Mouse (Mus musculus) intestine, embryonic 16.5 days (tissue): ENCODE measurements at regions not wholly inside any gene's neighbourhood (a gene's known extent, or its start where the extent isn't known, plus 50 kb on each side); places are given as distances from the start of the nearest gene placed in this dataset.

ENCODE experiments used
- ATAC-seq: fragments of 200-750 bp; cut with Nextera tagmentation; 2 replicates; pipeline ENCODE4 v1.8.0; 2017; ENCODE audit warnings: moderate TSS enrichment, moderate library complexity
- H3K27ac ChIP-seq: fragments of 300-500 bp; sonication (generic); 2 replicates; pipeline ENCODE4 v1.5.1; 2014; ENCODE audit warnings: mild to moderate bottlenecking, low read length
- H3K27me3 ChIP-seq: fragments of 300-500 bp; sonication (generic); replicated peaks from 2 replicates; pipeline ENCODE4 v1.6.1; 2014; ENCODE audit warnings: low read length, control low read depth, mixed read lengths; ENCODE audit not compliant: control insufficient read depth, insufficient read depth
- H3K36me3 ChIP-seq: fragments of 300-500 bp; sonication (generic); 2 replicates; pipeline ENCODE4 v1.6.1; 2014; ENCODE audit warnings: low read length, control low read depth; ENCODE audit not compliant: control insufficient read depth, insufficient read depth
- H3K4me1 ChIP-seq: fragments of 300-500 bp; sonication (generic); 2 replicates; pipeline ENCODE4 v1.6.1; 2014; ENCODE audit warnings: low read length, control low read depth, mixed read lengths; ENCODE audit not compliant: control insufficient read depth, insufficient read depth
- H3K4me2 ChIP-seq: fragments of 300-500 bp; sonication (generic); 2 replicates; pipeline ENCODE4 v1.6.1; 2014; ENCODE audit warnings: low read depth, low read length, control low read depth
- H3K4me3 ChIP-seq: fragments of 300-500 bp; sonication (generic); 2 replicates; pipeline ENCODE4 v1.5.1; 2014; ENCODE audit warnings: mild to moderate bottlenecking, low read length
- H3K9ac ChIP-seq: fragments of 300-500 bp; sonication (generic); 2 replicates; pipeline ENCODE4 v1.6.1; 2014; ENCODE audit warnings: low read depth, low read length
- H3K9me3 ChIP-seq: fragments of 300-500 bp; sonication (generic); 2 replicates; pipeline ENCODE4 v1.6.1; 2016; ENCODE audit warnings: low read length, control low read depth; ENCODE audit not compliant: control insufficient read depth
- WGBS: fragments of 180-500 bp; shearing (Covaris S2); extraction: QIAGEN DNeasy Blood & Tissue Kit; methylation state at CpG from one replicate; pipeline ENCODE4 v1.1.7; 2014; 5-methylcytosine and 5-hydroxymethylcytosine counted together

- 46% methylated on average over 5 of the region's 5 CpGs for WGBS
- no peaks in the 10 kb centered on the region for H3K9me3 ChIP-seq
- H3K4me1 ChIP-seq: 0 out of 2 replicates have a peak, but pooled peaks cover 3% of the 10 kb centered on the region
- H3K27ac ChIP-seq: peak overlapping the region; percentile 18; the same call in 1 of the 2 replicates
- H3K4me3 ChIP-seq: no peak overlapping the region
- no peaks in the 10 kb centered on the region; the same call in 1 of the 2 replicates for H3K27me3 ChIP-seq
- H3K9ac ChIP-seq: no peak overlapping the region
- ATAC-seq: no peak
- H3K4me2 ChIP-seq: no peak overlapping the region
- H3K36me3 ChIP-seq: no peaks in the 10 kb centered on the region
These were observed 322.6 kb downstream of the Bcor start for GRCm38 (mm10) chrX:11837566-11837965.

GRCm38 (mm10) chrX:11839665-11840245, 320.4 kb downstream of the Bcor start:
- no peaks in the 10 kb centered on the region for H3K36me3 ChIP-seq
- H3K27me3 ChIP-seq: no peaks in the 10 kb centered on the region; the same call in 1 of the 2 replicates
- peak overlapping the region; percentile 66 for H3K27ac ChIP-seq
- H3K4me1 ChIP-seq: 0 out of 2 replicates have a peak, but pooled peaks cover 3% of the 10 kb centered on the region
- H3K4me2 ChIP-seq: no peak overlapping the region
- 63% methylated on average over 12 of the region's 12 CpGs for WGBS
- no peak for ATAC-seq
- H3K4me3 ChIP-seq: no peak overlapping the region
- H3K9ac ChIP-seq: no peak overlapping the region
- no peaks in the 10 kb centered on the region for H3K9me3 ChIP-seq

GRCm38 (mm10) chrX:11840319-11841035, 319.7 kb downstream of the Bcor start:
- Histone ChIP-seq H3K4me3 (no peak overlapping the region), H3K36me3 (no peaks in the 10 kb centered on the region), H3K9ac (no peak overlapping the region), H3K4me1 (0 out of 2 replicates have a peak, but pooled peaks cover 3% of the 10 kb centered on the region), H3K4me2 (no peak overlapping the region), H3K27ac (no peak overlapping the region), H3K9me3 (no peaks in the 10 kb centered on the region), H3K27me3 (no peaks in the 10 kb centered on the region)
- 63% methylated on average over 11 of the region's 11 CpGs for WGBS
- no peak for ATAC-seq

GRCm38 (mm10) chrX:11845566-11845965, 314.6 kb downstream of the Bcor start:
- Histone ChIP-seq H3K4me1 (no peaks in the 10 kb centered on the region), H3K4me2 (no peak overlapping the region), H3K9ac (no peak overlapping the region), H3K4me3 (no peak overlapping the region), H3K36me3 (no peaks in the 10 kb centered on the region), H3K27ac (no peak overlapping the region), H3K9me3 (no peaks in the 10 kb centered on the region), H3K27me3 (0 out of 2 replicates have a peak, but pooled peaks cover 2% of the 10 kb centered on the region)
- no peak for ATAC-seq
- 65% methylated on average over 2 of the region's 2 CpGs for WGBS

GRCm38 (mm10) chrX:11855910-11856309, 304.2 kb downstream of the Bcor start:
- Histone ChIP-seq H3K4me1 (no peaks in the 10 kb centered on the region), H3K36me3 (no peaks in the 10 kb centered on the region), H3K27ac (no peak overlapping the region), H3K9me3 (no peaks in the 10 kb centered on the region), H3K9ac (no peak overlapping the region), H3K27me3 (peaks cover 6% of the 10 kb centered on the region; the same call in 1 of the 2 replicates), H3K4me2 (no peak overlapping the region), H3K4me3 (no peak overlapping the region)
- no peak for ATAC-seq
- WGBS: 43% methylated on average over 4 of the region's 4 CpGs

- peaks cover 6% of the 10 kb centered on the region; the same call in 1 of the 2 replicates for H3K27me3 ChIP-seq
- no peak for ATAC-seq
- no peaks in the 10 kb centered on the region for H3K9me3 ChIP-seq
- H3K9ac ChIP-seq: no peak overlapping the region
- H3K4me1 ChIP-seq: peaks cover 3% of the 10 kb centered on the region; the same call in 1 of the 2 replicates
- 52% methylated on average over 9 of the region's 9 CpGs for WGBS
- no peaks in the 10 kb centered on the region for H3K36me3 ChIP-seq
- no peak overlapping the region for H3K27ac ChIP-seq
- H3K4me2 ChIP-seq: no peak overlapping the region
- H3K4me3 ChIP-seq: no peak overlapping the region
These were observed 300.8 kb downstream of the Bcor start for GRCm38 (mm10) chrX:11859396-11859795.

GRCm38 (mm10) chrX:11861119-11861708, 298.9 kb downstream of the Bcor start:
- Histone ChIP-seq H3K27ac (no peak overlapping the region), H3K4me1 (peaks cover 3% of the 10 kb centered on the region; the same call in 1 of the 2 replicates), H3K36me3 (no peaks in the 10 kb centered on the region), H3K9me3 (no peaks in the 10 kb centered on the region), H3K27me3 (peaks cover 9% of the 10 kb centered on the region; the same call in 1 of the 2 replicates), H3K4me2 (no peak overlapping the region), H3K9ac (no peak overlapping the region), H3K4me3 (no peak overlapping the region)
- no peak for ATAC-seq
- WGBS: 49% methylated on average over 11 of the region's 11 CpGs

- Histone ChIP-seq H3K4me2 (no peak overlapping the region), H3K27me3 (peaks cover 9% of the 10 kb centered on the region; the same call in 1 of the 2 replicates), H3K4me1 (peaks cover 3% of the 10 kb centered on the region; the same call in 1 of the 2 replicates), H3K4me3 (no peak overlapping the region), H3K9ac (no peak overlapping the region), H3K27ac (no peak overlapping the region), H3K36me3 (no peaks in the 10 kb centered on the region), H3K9me3 (no peaks in the 10 kb centered on the region)
- 23% methylated on average over 8 of the region's 8 CpGs for WGBS
- no peak for ATAC-seq
These were observed 298.3 kb downstream of the Bcor start for GRCm38 (mm10) chrX:11861892-11862291.

GRCm38 (mm10) chrX:11863106-11863505, 297.0 kb downstream of the Bcor start:
- Histone ChIP-seq H3K9me3 (no peaks in the 10 kb centered on the region), H3K36me3 (no peaks in the 10 kb centered on the region), H3K27ac (no peak overlapping the region), H3K4me1 (peaks cover 3% of the 10 kb centered on the region; the same call in 1 of the 2 replicates), H3K9ac (no peak overlapping the region), H3K4me2 (no peak overlapping the region), H3K27me3 (peaks cover 9% of the 10 kb centered on the region; the same call in 1 of the 2 replicates), H3K4me3 (no peak overlapping the region)
- no peak for ATAC-seq
- WGBS: 40% methylated on average over 3 of the region's 3 CpGs
